Mouse (Mus musculus) induced T-regulatory cell, adult 2 months (primary cell): Measurements from ENCODE around the gene Tmed11.
"Not testable (repeated sequence)": the region's sequence is repeated elsewhere in the genome, so short reads cannot be mapped to it uniquely, and the experiment has no call there.

Experiments used
- DNase-seq: peaks from one replicate; pipeline ENCODE4 v3.0.0-alpha.2; 2012; ENCODE audit warnings: low read depth

Tmed11 gene

DNA sequence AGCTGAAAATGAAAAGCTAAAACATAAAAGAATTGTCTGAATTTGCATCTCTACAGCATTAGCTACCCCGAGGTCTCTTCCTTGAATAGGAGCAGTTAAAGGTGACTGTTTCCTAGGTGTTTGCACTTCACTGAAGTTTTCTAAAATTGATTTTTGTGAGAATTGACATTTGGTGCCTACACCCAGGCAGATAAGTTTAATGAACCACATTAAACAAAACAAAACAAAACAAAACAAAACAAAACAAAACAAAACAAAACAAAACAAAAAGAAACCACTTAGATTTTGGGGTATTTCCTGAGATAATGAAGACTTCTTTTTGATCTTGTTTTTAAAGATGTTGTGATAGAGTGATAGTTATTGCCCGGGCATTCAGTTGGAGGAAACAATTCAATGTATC lies at the start of gene Tmed11:
Gene Tmed11 (minus strand): TSS at position 101 of the 400 bp plus-strand sequence.
- DNase-seq = not testable (repeated sequence)

DNA sequence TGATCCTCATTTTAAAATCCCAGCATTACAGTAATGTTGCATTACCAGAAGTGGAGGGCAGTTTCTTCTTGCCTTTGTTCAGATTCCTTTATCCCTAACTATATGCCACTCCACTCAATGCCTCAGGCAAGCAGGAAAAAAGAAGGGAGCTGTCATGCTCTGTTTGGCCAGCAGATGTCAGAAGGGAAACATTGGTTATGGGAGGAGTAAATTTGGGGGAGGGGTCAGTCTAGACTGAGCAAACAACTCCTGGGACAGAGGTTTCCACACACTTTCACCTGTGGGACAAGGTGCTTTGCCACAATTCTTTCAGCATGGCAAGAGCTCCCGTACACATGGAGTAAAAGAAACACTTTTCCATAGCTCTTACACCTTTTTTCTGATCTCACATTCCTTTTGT lies 41.0 kb upstream of the Tmed11 start:
- DNase-seq = peak; percentile 8

DNA sequence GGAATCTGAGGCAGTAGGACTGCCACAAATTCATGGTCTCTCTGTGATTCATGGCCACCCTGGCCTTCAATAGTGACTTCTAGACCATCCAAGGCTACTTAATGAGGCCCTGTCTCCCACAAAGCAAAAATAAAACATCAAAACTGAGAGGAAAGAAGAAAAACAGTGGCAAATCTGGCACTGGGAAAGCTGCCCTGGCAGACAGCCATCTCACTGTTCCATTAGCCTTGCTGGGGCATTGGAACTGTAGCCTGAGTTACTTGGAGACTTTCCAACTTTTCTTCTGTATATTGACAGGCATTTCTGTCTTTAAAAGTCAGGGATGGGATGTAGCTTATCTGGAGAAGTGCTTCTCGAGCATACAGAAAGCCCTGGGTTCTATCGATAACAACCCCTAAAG lies 28.1 kb upstream of the Tmed11 start:
- no peak for DNase-seq

DNA sequence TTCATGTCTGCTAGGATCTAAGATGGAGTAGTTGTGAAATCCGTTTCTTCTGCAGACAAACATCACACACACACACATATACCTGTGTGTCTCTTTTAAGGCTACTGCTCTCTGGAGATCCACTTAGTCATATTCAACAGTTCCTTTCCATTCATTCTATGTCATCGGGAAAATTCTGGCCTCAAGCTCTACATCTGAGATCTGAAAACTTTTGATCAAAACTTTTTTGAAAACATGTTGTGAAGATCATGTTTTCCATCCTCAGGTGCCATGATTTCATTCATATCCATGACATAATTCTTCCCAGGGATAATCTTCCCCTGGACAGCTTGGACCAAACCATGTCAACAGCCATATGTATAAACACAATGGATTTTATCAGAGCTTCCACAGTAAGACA lies 13.6 kb upstream of the Tmed11 start, which contains the start of gene Vmn2r8:
Gene Vmn2r8 (minus strand): TSS at position 101 of the 400 bp plus-strand sequence.
- not testable (repeated sequence) for DNase-seq

DNA sequence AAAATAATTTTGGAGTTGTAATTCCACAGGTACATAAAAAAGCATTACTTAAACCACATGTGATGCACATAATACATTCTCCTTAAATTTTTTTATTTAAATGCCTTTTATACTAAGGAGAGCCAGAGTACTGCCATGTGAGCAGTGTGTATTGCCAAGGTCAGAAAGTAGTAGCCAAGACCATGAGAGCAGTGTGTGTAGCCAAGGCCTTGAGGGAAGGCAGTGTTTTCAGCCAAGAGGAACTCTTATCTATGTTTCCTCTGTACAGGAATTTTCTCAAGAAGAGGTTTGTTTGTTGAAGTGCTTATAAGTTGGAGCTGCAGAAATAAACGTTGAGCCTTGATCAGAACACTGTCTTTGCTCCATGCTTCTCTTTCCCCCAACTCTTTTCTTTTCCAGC lies 8.5 kb upstream of the Tmed11 start:
- no peak for DNase-seq

DNA sequence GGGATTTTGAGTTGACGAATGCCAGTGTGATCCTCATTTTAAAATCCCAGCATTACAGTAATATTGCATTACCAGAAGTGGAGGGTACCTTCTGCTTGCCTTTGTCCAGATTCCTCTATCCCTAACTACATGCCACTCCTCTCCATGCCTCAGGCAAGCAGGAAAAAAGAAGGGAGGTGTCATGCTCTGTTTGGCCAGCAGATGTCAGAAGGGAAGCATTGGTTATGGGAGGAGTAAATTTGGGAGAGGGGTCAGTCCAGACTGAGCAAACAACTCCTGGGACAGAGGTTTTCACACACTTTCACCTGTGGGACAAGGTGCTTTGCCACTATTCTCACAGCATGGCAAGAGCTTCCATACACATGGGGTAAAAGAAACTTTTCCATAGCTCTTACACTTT lies 4.8 kb downstream of the Tmed11 start:
- DNase-seq = not testable (repeated sequence)

DNA sequence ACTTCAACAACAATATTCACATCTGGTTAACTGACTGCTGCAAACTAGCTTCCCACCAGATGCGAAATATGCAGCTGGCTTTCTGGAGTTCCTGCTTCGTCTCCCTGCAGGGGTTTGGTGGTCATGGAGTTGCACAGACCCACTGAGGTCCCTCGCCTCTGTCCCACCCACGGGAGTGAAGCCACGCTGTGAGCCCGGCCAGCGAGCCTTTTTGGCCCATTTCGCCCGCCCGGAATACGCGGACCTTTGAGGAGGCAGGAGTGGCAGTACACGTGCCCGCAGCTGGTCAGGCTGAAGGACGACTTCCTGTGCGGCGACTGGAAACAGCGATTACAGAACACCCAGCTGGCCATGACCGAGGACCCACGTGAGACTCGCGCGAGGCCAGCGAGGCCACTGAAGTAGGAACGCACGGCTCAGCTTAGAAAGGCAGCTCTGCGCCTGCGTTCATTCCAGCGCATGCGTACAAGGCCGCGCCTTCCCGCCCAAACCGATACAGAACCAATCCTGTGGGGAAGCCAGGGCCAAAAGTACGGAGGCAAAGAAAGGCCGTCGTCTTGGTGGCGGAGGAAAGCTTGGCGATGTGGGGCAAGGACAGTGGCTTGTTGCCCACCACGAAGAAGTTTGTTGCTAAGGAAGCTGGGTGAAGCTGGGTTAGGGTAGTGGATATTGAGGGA lies 20.4 kb downstream of the Tmed11 start, which contains the start of gene Rnf212:
Gene Rnf212 (minus strand): TSS at position 353 of the 677 bp plus-strand sequence.
- DNase-seq = no peak

DNA sequence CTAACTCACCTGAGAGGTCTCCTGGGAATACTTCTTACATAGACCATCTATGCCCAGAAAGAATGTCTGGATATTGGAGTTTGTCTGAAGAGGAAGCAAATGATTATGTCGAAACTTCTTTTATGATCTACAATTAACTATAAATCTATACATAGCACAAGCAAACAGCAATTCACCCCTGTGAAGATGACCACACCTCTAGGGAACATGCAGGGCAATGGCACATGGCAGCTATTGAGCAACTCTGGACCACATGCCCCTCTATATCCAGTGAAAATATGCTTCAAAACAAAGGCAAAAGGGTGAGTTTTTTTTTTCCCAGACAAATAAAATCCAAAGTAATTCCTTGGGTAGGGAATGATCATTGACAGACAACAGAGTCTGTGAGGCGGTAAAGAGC lies 35.2 kb downstream of the Tmed11 start:
- DNase-seq = no peak

DNA sequence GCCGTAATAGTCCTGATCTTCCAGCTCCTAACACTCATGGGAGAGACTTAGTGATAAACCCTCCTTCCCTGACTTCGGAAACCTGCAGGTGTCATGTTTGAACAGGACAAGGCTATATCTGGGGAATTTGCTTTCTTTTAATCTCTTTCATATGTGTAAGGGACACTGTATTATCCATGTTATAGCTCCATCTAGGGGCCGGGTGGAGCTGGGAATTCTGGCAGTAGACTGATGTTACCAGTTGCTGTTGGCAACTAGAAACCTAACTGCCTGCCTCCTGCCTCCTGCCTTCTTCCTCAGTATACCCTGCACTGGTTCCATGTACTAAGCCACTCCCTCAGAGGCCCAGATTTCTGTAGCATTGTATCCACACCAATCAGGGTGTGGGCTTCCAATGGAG lies 36.8 kb downstream of the Tmed11 start:
- DNase-seq = peak; percentile 7

DNA sequence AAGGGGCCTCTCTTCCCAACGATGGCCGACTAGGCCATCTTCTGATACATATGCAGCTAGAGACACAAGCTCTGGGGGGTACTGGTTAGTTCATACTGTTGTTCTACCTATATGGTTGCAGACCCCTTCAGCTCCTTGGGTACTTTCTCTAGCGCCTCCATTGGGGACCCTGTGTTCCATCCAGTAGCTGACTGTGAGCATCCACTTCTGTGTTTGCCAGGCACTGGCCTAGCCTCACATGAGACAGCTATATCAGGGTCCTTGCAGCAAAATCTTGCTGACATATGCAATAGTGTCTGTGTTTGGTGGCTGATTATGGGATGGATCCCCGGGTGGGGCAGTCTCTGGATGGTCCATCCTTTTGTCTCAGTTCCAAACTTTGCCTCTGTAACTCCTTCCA lies 43.9 kb downstream of the Tmed11 start:
- DNase-seq = not testable (repeated sequence)

DNA sequence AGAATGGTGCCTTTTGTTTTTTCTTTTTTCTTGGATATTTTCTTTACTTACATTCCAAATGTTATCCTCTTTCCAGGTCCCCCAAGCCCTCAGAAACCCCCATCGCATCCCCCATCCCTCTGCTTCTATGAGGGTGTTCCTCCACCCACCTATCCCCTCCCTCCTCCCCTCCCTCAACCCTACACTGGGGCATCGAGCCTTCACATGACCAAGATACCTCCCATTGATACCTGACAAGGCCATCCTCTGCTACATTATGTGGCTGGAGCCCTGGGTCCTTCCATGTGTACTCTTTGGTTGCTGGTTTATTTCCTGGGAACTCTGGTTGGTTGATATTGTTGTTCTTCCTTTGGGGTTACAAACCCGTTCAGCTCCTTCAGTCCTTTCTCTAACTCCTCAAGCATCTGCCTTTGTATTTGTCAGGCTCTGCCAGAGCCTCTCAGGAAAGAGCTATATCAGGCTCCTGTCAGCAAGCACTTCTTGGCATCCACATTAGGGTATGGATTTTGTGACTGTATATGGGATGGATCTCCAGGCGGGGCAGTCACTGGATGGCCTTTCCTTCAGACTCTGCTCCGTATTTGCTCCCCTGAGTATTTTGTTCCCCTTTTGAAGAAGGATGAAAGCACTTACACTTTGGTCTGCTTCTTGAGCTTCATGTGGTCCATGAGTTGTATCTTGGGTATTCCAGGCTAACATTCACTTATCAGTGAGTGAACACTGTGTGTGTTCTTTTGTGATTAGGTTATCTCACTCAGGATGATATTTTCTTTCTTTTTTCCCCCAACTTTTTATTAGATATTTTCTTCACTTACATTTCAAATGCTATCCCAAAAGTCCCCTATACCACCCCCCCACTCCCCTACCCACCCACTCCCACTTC lies 44.6 kb downstream of the Tmed11 start:
- DNase-seq = no peak

DNA sequence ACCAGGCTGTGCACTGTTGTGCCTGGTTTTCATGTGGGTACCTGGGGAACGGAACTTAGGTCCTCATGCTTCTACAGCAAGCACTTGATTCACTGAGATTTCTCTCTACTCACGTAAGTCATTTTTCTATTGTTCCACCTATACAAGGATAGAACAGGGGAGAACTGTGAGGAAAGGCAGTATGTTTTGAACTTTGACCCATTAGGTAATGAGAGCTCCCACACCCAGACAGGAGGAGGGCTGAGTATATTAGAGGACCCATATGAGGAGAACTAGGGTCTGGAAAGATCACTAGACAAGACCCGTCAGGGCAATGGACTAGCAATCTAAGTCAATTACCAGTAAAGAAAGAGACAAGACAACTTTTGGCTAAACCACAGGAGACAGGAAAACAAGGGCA lies 50.5 kb downstream of the Tmed11 start:
- DNase-seq = no peak

DNA sequence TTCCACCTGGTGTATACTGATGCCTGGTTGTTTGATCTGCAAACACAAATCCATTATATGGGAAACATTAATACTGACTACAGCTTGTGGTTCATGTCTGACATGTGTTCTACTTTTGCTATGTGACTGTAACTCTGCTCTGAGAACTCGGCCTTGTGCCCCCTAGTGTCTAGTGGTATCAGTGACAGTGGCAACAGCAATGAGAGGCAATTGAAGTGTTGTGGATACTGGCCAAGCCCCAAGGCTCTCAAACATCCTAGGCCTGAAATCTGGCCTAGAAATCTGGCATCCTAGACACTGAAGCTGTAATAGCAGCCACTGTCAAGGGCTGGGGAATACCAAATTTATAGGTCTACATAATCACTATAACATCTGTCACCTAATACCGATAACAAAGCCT lies 51.3 kb downstream of the Tmed11 start:
- peak; percentile 4 for DNase-seq

DNA sequence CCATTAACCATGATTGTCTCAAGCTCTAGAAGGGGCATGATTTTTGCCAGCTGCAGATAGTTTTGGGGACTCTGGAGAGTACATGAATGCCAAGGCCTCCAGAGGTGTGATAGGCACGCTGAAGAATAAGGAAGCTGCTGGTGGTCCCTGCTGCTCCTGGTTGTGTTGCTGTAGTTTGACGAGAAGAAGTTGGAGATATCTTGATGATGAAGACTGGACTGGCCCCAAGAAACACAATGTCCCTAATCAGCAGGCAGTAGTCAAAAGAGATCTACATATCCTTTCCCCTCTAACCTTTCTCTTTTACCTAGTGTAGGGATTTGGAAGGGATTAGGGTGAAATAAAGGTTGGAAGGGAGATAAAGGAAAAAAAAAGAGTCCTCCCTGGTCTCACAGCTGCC lies 52.6 kb downstream of the Tmed11 start:
- no peak for DNase-seq

DNA sequence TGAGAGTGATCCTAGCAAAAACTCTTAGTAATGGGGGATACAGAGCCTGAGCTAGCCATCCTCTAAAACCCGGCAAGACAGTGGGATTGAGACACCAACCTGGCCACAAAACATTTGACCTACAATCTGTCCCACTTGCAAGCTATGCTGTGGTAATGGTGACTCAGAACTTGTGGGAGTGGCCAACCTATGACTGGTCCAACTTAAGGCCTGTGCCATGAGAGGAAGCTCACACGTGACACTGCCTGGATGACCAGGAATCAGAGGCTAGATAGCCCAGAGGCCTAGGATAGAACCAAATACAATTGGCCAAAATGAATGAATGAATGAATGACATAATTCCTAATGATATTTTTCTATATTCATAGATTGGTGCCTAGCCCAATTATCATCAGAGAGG lies 53.3 kb downstream of the Tmed11 start:
- no peak for DNase-seq

DNA sequence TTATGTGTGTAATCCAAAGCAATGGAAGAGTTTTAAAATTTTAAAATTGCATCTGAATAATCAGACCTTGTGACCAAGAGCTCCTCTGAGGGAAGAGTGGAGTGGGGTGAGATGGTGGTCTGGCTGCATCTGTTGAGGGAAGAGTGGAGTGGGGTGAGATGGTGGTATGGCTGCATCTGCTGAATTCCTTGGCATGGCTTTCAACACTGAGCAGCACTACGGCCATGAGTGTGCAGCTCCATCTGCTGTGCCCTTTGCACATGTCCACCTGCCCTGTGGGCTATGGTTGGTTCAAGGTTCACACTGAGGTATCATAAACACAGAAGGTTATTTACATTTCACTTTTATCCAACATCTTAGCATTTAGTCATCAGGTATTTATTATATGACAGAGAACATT lies 67.7 kb downstream of the Tmed11 start:
- DNase-seq = no peak
